Mouse (Mus musculus): ENCODE data around the gene Tmem220. TPM values are rescaled to one million over a fixed set of nuclear protein-coding genes. Genes with fewer than 3 reads are reported as not detected.

Tmem220 gene
- total RNA-seq, 2 experiments from 2014 or later, result 1.9 to 2.1 TPM

Other genes starting within 250 kb of the Tmem220 start
- gene Pirt, start 113.2 kb upstream of the Tmem220 start, total RNA-seq (2014; fragmentation: Nextera tagmentation), result not detected in 2 replicates
- not detected in 2 replicates for gene Pirt, start 113.2 kb upstream of the Tmem220 start, total RNA-seq (2017)
- not detected in 2 replicates for gene Tmem238l, start 68.5 kb upstream of the Tmem220 start, total RNA-seq (2014; fragmentation: Nextera tagmentation)
- gene Tmem238l, start 68.5 kb upstream of the Tmem220 start, total RNA-seq (2017), result not detected in 2 replicates
- 30.6 and 43.1 TPM in 2 replicates for gene Adprm, start 27.4 kb downstream of the Tmem220 start, total RNA-seq (2014; fragmentation: Nextera tagmentation)
- 28.5 and 35.8 TPM in 2 replicates for gene Adprm, start 27.4 kb downstream of the Tmem220 start, total RNA-seq (2017)
- gene Sco1, start 27.5 kb downstream of the Tmem220 start, total RNA-seq (2014; fragmentation: Nextera tagmentation), result 13.3 and 16.2 TPM in 2 replicates
- gene Sco1, start 27.5 kb downstream of the Tmem220 start, total RNA-seq (2017), result 34.2 and 37.8 TPM in 2 replicates
- gene Myh3, start 53.1 kb downstream of the Tmem220 start, total RNA-seq (2014; fragmentation: Nextera tagmentation), result not detected in 2 replicates
- gene Myh3, start 53.1 kb downstream of the Tmem220 start, total RNA-seq (2017), result not detected in 2 replicates
- gene Myh2, start 145.9 kb downstream of the Tmem220 start, total RNA-seq (2014; fragmentation: Nextera tagmentation), result not detected in 2 replicates
- not detected in 2 replicates for gene Myh2, start 145.9 kb downstream of the Tmem220 start, total RNA-seq (2017)
- not detected in 2 replicates for gene Myh1, start 174.9 kb downstream of the Tmem220 start, total RNA-seq (2014; fragmentation: Nextera tagmentation)
- gene Myh1, start 174.9 kb downstream of the Tmem220 start, total RNA-seq (2017), result not detected in 2 replicates
- gene Myh4, start 212.9 kb downstream of the Tmem220 start, total RNA-seq (2014; fragmentation: Nextera tagmentation), result not detected in 2 replicates
- not detected in 2 replicates for gene Myh4, start 212.9 kb downstream of the Tmem220 start, total RNA-seq (2017)